9 mouse cellular contexts compared by ENCODE assay signal in the genomic region with DNA sequence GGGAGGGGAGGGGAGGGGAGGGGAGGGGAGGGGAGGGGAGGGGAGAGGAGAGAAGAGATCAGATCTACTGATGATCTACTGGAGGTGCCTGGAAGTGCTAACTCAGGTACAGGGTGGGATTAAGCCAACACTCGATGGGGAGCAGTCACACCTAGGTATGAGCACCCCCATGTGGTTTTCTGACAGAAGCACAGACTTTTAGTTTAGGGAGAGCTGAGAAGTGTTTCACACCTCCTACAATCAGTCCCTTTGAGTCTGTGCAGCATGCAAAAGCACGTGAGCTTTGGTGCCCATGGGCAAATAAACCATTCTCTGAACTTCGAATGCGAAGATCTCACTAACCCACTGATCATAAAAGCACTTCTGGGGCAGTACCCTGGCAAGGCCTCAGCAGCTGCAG. TPM values are rescaled to one million over a fixed set of nuclear protein-coding genes. Genes with fewer than 3 reads are reported as not detected.
DNase-seq lines count a peak whose midpoint lies in the region; ATAC-seq and TF ChIP-seq lines count a peak whose summit lies in the region.
"Had no signal": no experiment of that assay in that cellular context is flagged by ENCODE, and none has a peak within 500 bp of the region (broad histone marks: within the 10 kb centered on the region; RNA-seq: fewer than 3 reads in every experiment).

No protein-coding gene starts in this region.

- TF ChIP-seq CTCF in midbrain, postnatal 0 days (IDR thresholded peaks at IDR 0.05), result peak; percentile 56

- no peak for ATAC-seq in heart, embryonic 13.5 days (ENCODE audit: extremely low read depth, insufficient number of reproducible peaks, low FRiP score, low TSS enrichment)
- ATAC-seq in midbrain, postnatal 0 days (ENCODE audit: low FRiP score), result no peak
- no peak for ATAC-seq in midbrain, embryonic 16.5 days
- ATAC-seq in inflammation-experienced regulatory T-cells, adult 6 months, result no peak
- ATAC-seq in frontal cortex, adult (ENCODE audit: low TSS enrichment), result no peak

- 52% methylated on average over 4 of the region's 4 CpGs for WGBS in heart, embryonic 13.5 days
- 68% methylated on average over 4 of the region's 4 CpGs for WGBS in midbrain, postnatal 0 days
- 74% methylated on average over 4 of the region's 4 CpGs for WGBS in midbrain, embryonic 16.5 days

- H3K4me3 ChIP-seq in heart, embryonic 13.5 days, result no peak overlapping the region
- H3K4me3 ChIP-seq in midbrain, postnatal 0 days (ENCODE audit: low read depth, low read length), result no peak overlapping the region
- no peak overlapping the region for H3K4me3 ChIP-seq in midbrain, embryonic 16.5 days (ENCODE audit: low read depth, low read length)

- no peaks in the 10 kb centered on the region for H3K27me3 ChIP-seq in heart, embryonic 13.5 days (replicated peaks)
- H3K27me3 ChIP-seq in midbrain, postnatal 0 days (ENCODE audit: insufficient read depth, low read length), result no peaks in the 10 kb centered on the region
- no peaks in the 10 kb centered on the region for H3K27me3 ChIP-seq in midbrain, embryonic 16.5 days (ENCODE audit: control insufficient read depth, insufficient read depth, low read depth, low read length)

- no peak overlapping the region for H3K4me2 ChIP-seq in heart, embryonic 13.5 days
- H3K4me2 ChIP-seq in midbrain, postnatal 0 days (ENCODE audit: low read depth, low read length, poor library complexity, severe bottlenecking), result no peak overlapping the region
- no peak overlapping the region for H3K4me2 ChIP-seq in midbrain, embryonic 16.5 days (ENCODE audit: low read length)

- no peaks in the 10 kb centered on the region for H3K9me3 ChIP-seq in heart, embryonic 13.5 days
- H3K9me3 ChIP-seq in midbrain, postnatal 0 days (ENCODE audit: low read length), result no peaks in the 10 kb centered on the region
- H3K9me3 ChIP-seq in midbrain, embryonic 16.5 days (replicated peaks; ENCODE audit: control insufficient read depth, low read length, poor library complexity, severe bottlenecking), result no peaks in the 10 kb centered on the region

- H3K36me3 ChIP-seq in heart, embryonic 13.5 days, result peaks cover 38% of the 10 kb centered on the region
- peaks cover 7% of the 10 kb centered on the region; the same call in 1 of the 2 replicates for H3K36me3 ChIP-seq in midbrain, postnatal 0 days (ENCODE audit: insufficient read depth, low read length)
- H3K36me3 ChIP-seq in midbrain, embryonic 16.5 days (ENCODE audit: control insufficient read depth, insufficient read depth, low read length), result peaks cover 9% of the 10 kb centered on the region

- DNase-seq in heart, postnatal 36 days, result no peak
- peak; percentile 25 for DNase-seq in midbrain, postnatal 0 days (ENCODE audit: low spot score)
- peak; percentile 22 for DNase-seq in adipocyte (ENCODE audit: low spot score)
- peak; percentile 77 for DNase-seq in thymus, postnatal 0 days (ENCODE audit: low spot score)
- DNase-seq: gastrocnemius, postnatal 25 days had no signal

- peak overlapping the region; percentile 40; the same call in 1 of the 2 replicates for H3K9ac ChIP-seq in heart, embryonic 13.5 days
- no peak overlapping the region for H3K9ac ChIP-seq in midbrain, postnatal 0 days (replicated peaks; ENCODE audit: low read length, poor library complexity, severe bottlenecking)
- no peak overlapping the region for H3K9ac ChIP-seq in midbrain, embryonic 16.5 days (ENCODE audit: low read depth, low read length)

- peaks cover 37% of the 10 kb centered on the region for H3K4me1 ChIP-seq in heart, embryonic 13.5 days
- peaks cover 3% of the 10 kb centered on the region for H3K4me1 ChIP-seq in midbrain, postnatal 0 days (ENCODE audit: insufficient read depth, low read length)
- H3K4me1 ChIP-seq in midbrain, embryonic 16.5 days (ENCODE audit: control insufficient read depth, insufficient read depth, low read length), result peaks cover 16% of the 10 kb centered on the region

- intact Hi-C loops in heart, postnatal 36 days (cut with DNase I), result loop anchor here (5.0 to 10.0 kb wide), 2 partner anchors 80 to 838 kb away; partner anchors contain the start of genes Atxn2l and Dctpp1

- H3K27ac ChIP-seq in heart, embryonic 13.5 days (replicated peaks), result peak overlapping the region; percentile 42
- no peak overlapping the region for H3K27ac ChIP-seq in midbrain, postnatal 0 days (ENCODE audit: low read depth, low read length)
- H3K27ac ChIP-seq in midbrain, embryonic 16.5 days (ENCODE audit: low read length), result no peak overlapping the region

RNA-seq across cellular contexts. Expression of gene Zfp768, which starts 3.1 kb away (rescaled TPM):
- polyA plus RNA-seq in heart, embryonic 13.5 days (2015; fragmentation: Nextera tagmentation; extraction: Ambion mirVana), result 16.5 and 16.6 TPM in 2 replicates
- total RNA-seq in heart, postnatal 36 days (2021), result 10 to 100 TPM; 34.8 to 35.5 TPM
- 47.2 and 56.3 TPM in 2 replicates for total RNA-seq in midbrain, postnatal 0 days (2014; rRNA removed)
- polyA plus RNA-seq in midbrain, postnatal 0 days (2015; fragmentation: Nextera tagmentation; extraction: Ambion mirVana), result 12.7 and 14.9 TPM in 2 replicates
- 16.3 and 17.7 TPM in 2 replicates for polyA plus RNA-seq in midbrain, embryonic 16.5 days (2015; fragmentation: Nextera tagmentation; extraction: Ambion mirVana)
- polyA plus RNA-seq in thymus, postnatal 0 days (2015; fragmentation: Nextera tagmentation; extraction: Ambion mirVana), result 2.5 TPM in 2 replicates
- polyA plus RNA-seq in inflammation-experienced regulatory T-cells, adult 6 months (2017; shearing (Covaris generic)), result under 1 TPM in 1 of 3 experiments, not detected in 2; 0.28 TPM

RNA-seq across cellular contexts. Expression of gene Zfp747, which starts 33.5 kb away (rescaled TPM):
- 4.7 and 5.3 TPM in 2 replicates for polyA plus RNA-seq in heart, embryonic 13.5 days (2015; fragmentation: Nextera tagmentation; extraction: Ambion mirVana)
- total RNA-seq in heart, postnatal 36 days (2021), result 1 to 10 TPM; 5.0 to 5.6 TPM
- total RNA-seq in midbrain, postnatal 0 days (2014; rRNA removed), result 8.3 and 8.6 TPM in 2 replicates
- 4.0 and 5.8 TPM in 2 replicates for polyA plus RNA-seq in midbrain, postnatal 0 days (2015; fragmentation: Nextera tagmentation; extraction: Ambion mirVana)
- 10.1 and 10.5 TPM in 2 replicates for polyA plus RNA-seq in midbrain, embryonic 16.5 days (2015; fragmentation: Nextera tagmentation; extraction: Ambion mirVana)
- polyA plus RNA-seq in thymus, postnatal 0 days (2015; fragmentation: Nextera tagmentation; extraction: Ambion mirVana), result 7.3 and 8.0 TPM in 2 replicates
- polyA plus RNA-seq in inflammation-experienced regulatory T-cells, adult 6 months (2017; shearing (Covaris generic)), result 10 to 100 TPM in 2 of 3 experiments, 1 to 10 TPM in 1; 9.9 to 11.0 (median 10.6) TPM

RNA-seq across cellular contexts. Expression of gene 9130019O22Rik, which starts 44.6 kb away (rescaled TPM):
- polyA plus RNA-seq in heart, embryonic 13.5 days (2015; fragmentation: Nextera tagmentation; extraction: Ambion mirVana), result 3.6 TPM in 2 replicates
- 1 to 10 TPM; 2.2 to 3.2 TPM for total RNA-seq in heart, postnatal 36 days (2021)
- total RNA-seq in midbrain, postnatal 0 days (2014; rRNA removed), result 4.0 and 4.1 TPM in 2 replicates
- 1.4 and 2.0 TPM in 2 replicates for polyA plus RNA-seq in midbrain, postnatal 0 days (2015; fragmentation: Nextera tagmentation; extraction: Ambion mirVana)
- 4.6 and 5.4 TPM in 2 replicates for polyA plus RNA-seq in midbrain, embryonic 16.5 days (2015; fragmentation: Nextera tagmentation; extraction: Ambion mirVana)
- polyA plus RNA-seq in thymus, postnatal 0 days (2015; fragmentation: Nextera tagmentation; extraction: Ambion mirVana), result 4.8 and 6.0 TPM in 2 replicates
- 1 to 10 TPM; 4.8 to 8.8 (median 6.5) TPM for polyA plus RNA-seq in inflammation-experienced regulatory T-cells, adult 6 months (2017; shearing (Covaris generic))

RNA-seq across cellular contexts. Expression of gene Itgal, which starts 46.3 kb away (rescaled TPM):
- polyA plus RNA-seq in heart, embryonic 13.5 days (2015; fragmentation: Nextera tagmentation; extraction: Ambion mirVana), result 0.98 and 1.2 TPM in 2 replicates
- 1 to 10 TPM; 1.2 to 1.5 TPM for total RNA-seq in heart, postnatal 36 days (2021)
- 0.49 and 0.61 TPM in 2 replicates for total RNA-seq in midbrain, postnatal 0 days (2014; rRNA removed)
- polyA plus RNA-seq in midbrain, postnatal 0 days (2015; fragmentation: Nextera tagmentation; extraction: Ambion mirVana), result 0.22 TPM in 2 replicates
- polyA plus RNA-seq in midbrain, embryonic 16.5 days (2015; fragmentation: Nextera tagmentation; extraction: Ambion mirVana), result 0.25 and 0.31 TPM in 2 replicates
- polyA plus RNA-seq in thymus, postnatal 0 days (2015; fragmentation: Nextera tagmentation; extraction: Ambion mirVana), result 81.6 and 96.5 TPM in 2 replicates
- 100 to 1,000 TPM; 201 to 247 (median 214) TPM for polyA plus RNA-seq in inflammation-experienced regulatory T-cells, adult 6 months (2017; shearing (Covaris generic))

RNA-seq across cellular contexts. Expression of gene E430018J23Rik, which starts 51.1 kb away (rescaled TPM):
- 4.3 and 4.9 TPM in 2 replicates for polyA plus RNA-seq in heart, embryonic 13.5 days (2015; fragmentation: Nextera tagmentation; extraction: Ambion mirVana)
- total RNA-seq in heart, postnatal 36 days (2021), result 1 to 10 TPM; 4.5 to 4.9 TPM
- total RNA-seq in midbrain, postnatal 0 days (2014; rRNA removed), result 8.5 and 9.1 TPM in 2 replicates
- 1.4 and 1.9 TPM in 2 replicates for polyA plus RNA-seq in midbrain, postnatal 0 days (2015; fragmentation: Nextera tagmentation; extraction: Ambion mirVana)
- 4.9 and 6.3 TPM in 2 replicates for polyA plus RNA-seq in midbrain, embryonic 16.5 days (2015; fragmentation: Nextera tagmentation; extraction: Ambion mirVana)
- polyA plus RNA-seq in thymus, postnatal 0 days (2015; fragmentation: Nextera tagmentation; extraction: Ambion mirVana), result 4.4 and 4.9 TPM in 2 replicates
- 1 to 10 TPM; 4.0 to 7.8 (median 5.4) TPM for polyA plus RNA-seq in inflammation-experienced regulatory T-cells, adult 6 months (2017; shearing (Covaris generic))

Comparison
In these comparisons a context has a peak if more than half of its experiments do, and no peak if none do; other contexts are left out.
1. DNase-seq: peak in midbrain, postnatal 0 days (single experiment), adipocyte (single experiment) and thymus, postnatal 0 days (single experiment); none in heart, postnatal 36 days (0 of 2).